Comparison of ENCODE assay signal across 18 mouse cellular contexts in genomic region chr16:33670933-33671332, GRCm38 (mm10). TPM values are rescaled to one million over a fixed set of nuclear protein-coding genes. Genes with fewer than 3 reads are reported as not detected.
DNase-seq lines count a peak whose midpoint lies in the region; ATAC-seq and TF ChIP-seq lines count a peak whose summit lies in the region.
"Had no signal": no experiment of that assay in that cellular context is flagged by ENCODE, and none has a peak within 500 bp of the region (broad histone marks: within the 10 kb centered on the region; RNA-seq: fewer than 3 reads in every experiment).

No protein-coding gene starts in this region.

- no peak for TF ChIP-seq CTCF in heart, postnatal 0 days (IDR thresholded peaks at IDR 0.05; ENCODE audit: low read depth)
- TF ChIP-seq CTCF in lung, adult 2 months (IDR thresholded peaks at IDR 0.05; ENCODE audit: insufficient read depth, low read length), result no peak

- no peak for ATAC-seq in embryonic facial prominence, embryonic 15.5 days (ENCODE audit: insufficient number of reproducible peaks, low FRiP score, low TSS enrichment, low read depth)
- no peak for ATAC-seq in heart, postnatal 0 days (ENCODE audit: insufficient read depth, low read depth)
- ATAC-seq in lung, embryonic 15.5 days (ENCODE audit: borderline replicate concordance, extremely low read depth, low FRiP score, low TSS enrichment), result no peak
- no peak for ATAC-seq in stomach, embryonic 15.5 days (ENCODE audit: insufficient read depth, low FRiP score, low read depth)
- ATAC-seq: activated CD4-positive, CD25-positive, alpha-beta regulatory T cell, adult 4 months; liver, embryonic 12.5 days had no signal

- intact Hi-C loops in heart, postnatal 10 days (cut with DNase I), result no loop called here

- H3K27ac ChIP-seq in embryonic facial prominence, embryonic 15.5 days (replicated peaks), result peak overlapping the region; percentile 48; the same call in 1 of the 2 replicates
- H3K27ac ChIP-seq in embryonic facial prominence, embryonic 10.5 days (replicated peaks), result no peak overlapping the region
- peak overlapping the region; percentile 72; the same call in 1 of the 2 replicates for H3K27ac ChIP-seq in heart, postnatal 0 days (ENCODE audit: low read depth)
- 0 out of 2 replicates have a peak overlapping the region, but pooled peaks have one; percentile 1 for H3K27ac ChIP-seq in lung, embryonic 15.5 days
- H3K27ac ChIP-seq in stomach, embryonic 15.5 days, result peak overlapping the region; percentile 75
- H3K27ac ChIP-seq: forebrain, embryonic 12.5 days; liver, embryonic 12.5 days had no signal

- no peak overlapping the region for H3K4me2 ChIP-seq in embryonic facial prominence, embryonic 15.5 days (replicated peaks)
- no peak overlapping the region for H3K4me2 ChIP-seq in heart, postnatal 0 days (ENCODE audit: low read depth, low read length)
- no peak overlapping the region for H3K4me2 ChIP-seq in lung, embryonic 15.5 days
- no peak overlapping the region for H3K4me2 ChIP-seq in stomach, embryonic 15.5 days
- H3K4me2 ChIP-seq: forebrain, embryonic 12.5 days; liver, embryonic 12.5 days had no signal

- peaks cover 3% of the 10 kb centered on the region; the same call in 1 of the 2 replicates for H3K4me1 ChIP-seq in embryonic facial prominence, embryonic 15.5 days
- peaks cover 6% of the 10 kb centered on the region; the same call in 1 of the 2 replicates for H3K4me1 ChIP-seq in embryonic facial prominence, embryonic 10.5 days
- peaks cover 17% of the 10 kb centered on the region for H3K4me1 ChIP-seq in heart, postnatal 0 days (ENCODE audit: control insufficient read depth, insufficient read depth)
- H3K4me1 ChIP-seq in lung, embryonic 15.5 days, result peaks cover 13% of the 10 kb centered on the region
- H3K4me1 ChIP-seq in lung, adult 2 months (ENCODE audit: control insufficient read depth, insufficient read depth, low read length), result peaks cover 14% of the 10 kb centered on the region
- H3K4me1 ChIP-seq in stomach, embryonic 15.5 days, result 0 out of 2 replicates have a peak, but pooled peaks cover 10% of the 10 kb centered on the region
- H3K4me1 ChIP-seq: liver, embryonic 12.5 days had no signal

- DNase-seq in embryonic facial prominence, embryonic 10.5 days (ENCODE audit: low spot score), result no peak
- no peak for DNase-seq in heart, postnatal 0 days (ENCODE audit: low spot score)
- DNase-seq in heart, postnatal 10 days, result no peak
- no peak for DNase-seq in lung, adult 2 months
- no peak for DNase-seq in adrenal gland, postnatal 4 days (ENCODE audit: low spot score in 2 of 2)
- DNase-seq: adrenal gland, postnatal 36 days; kidney, adult 11 months; kidney, postnatal 10 days; layer of hippocampus, adult 9-11 months; retina, postnatal 1 day; thymus, postnatal 36 days had no signal

- H3K27me3 ChIP-seq in embryonic facial prominence, embryonic 15.5 days, result no peaks in the 10 kb centered on the region
- no peaks in the 10 kb centered on the region for H3K27me3 ChIP-seq in embryonic facial prominence, embryonic 10.5 days (replicated peaks; ENCODE audit: low read depth, poor library complexity, severe bottlenecking)
- H3K27me3 ChIP-seq in heart, postnatal 0 days (ENCODE audit: control insufficient read depth, insufficient read depth, low read length), result no peaks in the 10 kb centered on the region
- no peaks in the 10 kb centered on the region for H3K27me3 ChIP-seq in lung, embryonic 15.5 days
- no peaks in the 10 kb centered on the region for H3K27me3 ChIP-seq in stomach, embryonic 15.5 days (replicated peaks)
- H3K27me3 ChIP-seq: forebrain, embryonic 12.5 days; liver, embryonic 12.5 days had no signal

- TF ChIP-seq EP300 in heart, postnatal 0 days (IDR thresholded peaks at IDR 0.05; ENCODE audit: low read depth), result no peak

- TF ChIP-seq POLR2A in lung, adult 2 months (IDR thresholded peaks at IDR 0.05; ENCODE audit: borderline replicate concordance, extremely low read depth, low read depth, low read length), result no peak

- no peak overlapping the region for H3K4me3 ChIP-seq in embryonic facial prominence, embryonic 15.5 days (replicated peaks)
- H3K4me3 ChIP-seq in embryonic facial prominence, embryonic 10.5 days, result no peak overlapping the region
- H3K4me3 ChIP-seq in heart, postnatal 0 days (ENCODE audit: low read depth, low read length), result no peak overlapping the region
- H3K4me3 ChIP-seq in lung, embryonic 15.5 days, result no peak overlapping the region
- H3K4me3 ChIP-seq in lung, adult 2 months (replicated peaks; ENCODE audit: extremely low read depth, low read depth, low read length), result no peak overlapping the region
- no peak overlapping the region for H3K4me3 ChIP-seq in stomach, embryonic 15.5 days (replicated peaks)
- H3K4me3 ChIP-seq: forebrain, embryonic 12.5 days; liver, embryonic 12.5 days; myocyte had no signal

- WGBS in embryonic facial prominence, embryonic 15.5 days, result 88% methylated on average over 2 of the region's 2 CpGs
- 86% methylated on average over 2 of the region's 2 CpGs for WGBS in embryonic facial prominence, embryonic 10.5 days
- 96% methylated on average over 2 of the region's 2 CpGs for WGBS in heart, postnatal 0 days
- WGBS in lung, embryonic 15.5 days, result 87% methylated on average over 2 of the region's 2 CpGs
- WGBS in lung, adult 2 months, result 94% methylated on average over 2 of the region's 2 CpGs
- WGBS in stomach, embryonic 15.5 days, result 85% methylated on average over 2 of the region's 2 CpGs

- no peaks in the 10 kb centered on the region for H3K36me3 ChIP-seq in embryonic facial prominence, embryonic 15.5 days
- H3K36me3 ChIP-seq in embryonic facial prominence, embryonic 10.5 days (replicated peaks), result no peaks in the 10 kb centered on the region
- H3K36me3 ChIP-seq in heart, postnatal 0 days (replicated peaks; ENCODE audit: control insufficient read depth, insufficient read depth, low read length), result no peaks in the 10 kb centered on the region
- no peaks in the 10 kb centered on the region for H3K36me3 ChIP-seq in lung, embryonic 15.5 days
- H3K36me3 ChIP-seq in stomach, embryonic 15.5 days, result no peaks in the 10 kb centered on the region
- H3K36me3 ChIP-seq: forebrain, embryonic 12.5 days; liver, embryonic 12.5 days had no signal

- H3K9me3 ChIP-seq in embryonic facial prominence, embryonic 15.5 days (replicated peaks), result no peaks in the 10 kb centered on the region
- H3K9me3 ChIP-seq in embryonic facial prominence, embryonic 10.5 days, result no peaks in the 10 kb centered on the region
- H3K9me3 ChIP-seq in heart, postnatal 0 days (replicated peaks; ENCODE audit: control insufficient read depth, low read length), result no peaks in the 10 kb centered on the region
- no peaks in the 10 kb centered on the region for H3K9me3 ChIP-seq in lung, embryonic 15.5 days
- no peaks in the 10 kb centered on the region for H3K9me3 ChIP-seq in stomach, embryonic 15.5 days
- H3K9me3 ChIP-seq: forebrain, embryonic 12.5 days; liver, embryonic 12.5 days had no signal

- no peak overlapping the region for H3K9ac ChIP-seq in embryonic facial prominence, embryonic 15.5 days
- H3K9ac ChIP-seq in heart, postnatal 0 days (replicated peaks; ENCODE audit: low read depth, low read length), result no peak overlapping the region
- no peak overlapping the region for H3K9ac ChIP-seq in lung, embryonic 15.5 days
- no peak overlapping the region for H3K9ac ChIP-seq in stomach, embryonic 15.5 days
- H3K9ac ChIP-seq: forebrain, embryonic 12.5 days; liver, embryonic 12.5 days had no signal

RNA-seq across cellular contexts. Expression of gene Heg1, which starts 13.2 kb away (rescaled TPM):
- polyA plus RNA-seq in embryonic facial prominence, embryonic 15.5 days (2015; fragmentation: Nextera tagmentation; extraction: Ambion mirVana), result 19.5 and 20.4 TPM in 2 replicates
- 11.8 and 15.0 TPM in 2 replicates for polyA plus RNA-seq in embryonic facial prominence, embryonic 10.5 days (2016; fragmentation: Nextera tagmentation; extraction: Ambion mirVana)
- total RNA-seq in heart, postnatal 0 days (2014; rRNA removed; ENCODE audit: low replicate concordance), result 93.7 and 94.2 TPM in 2 replicates
- polyA plus RNA-seq in heart, postnatal 0 days (2015; fragmentation: Nextera tagmentation; extraction: Ambion mirVana), result 24.5 and 28.7 TPM in 2 replicates
- total RNA-seq in heart, postnatal 10 days (2021), result 100 to 1,000 TPM; 234 to 263 TPM
- polyA plus RNA-seq in lung, embryonic 15.5 days (2015; fragmentation: Nextera tagmentation; extraction: Ambion mirVana), result 21.1 and 25.2 TPM in 2 replicates
- 150 and 153 TPM in 2 replicates for polyA plus RNA-seq in lung, adult 2 months (2012; rRNA removed)
- 22.1 and 23.4 TPM in 2 replicates for polyA plus RNA-seq in stomach, embryonic 15.5 days (2015; fragmentation: Nextera tagmentation; extraction: Ambion mirVana)
- 10 to 100 TPM; 81.5 to 84.5 TPM for total RNA-seq in adrenal gland, postnatal 4 days (2021)
